Mouse (Mus musculus): ENCODE measurements at regions not wholly inside any gene's neighbourhood (a gene's known extent, or its start where the extent isn't known, plus 50 kb on each side); places are given as distances from the start of the nearest gene placed in this dataset.

DNA sequence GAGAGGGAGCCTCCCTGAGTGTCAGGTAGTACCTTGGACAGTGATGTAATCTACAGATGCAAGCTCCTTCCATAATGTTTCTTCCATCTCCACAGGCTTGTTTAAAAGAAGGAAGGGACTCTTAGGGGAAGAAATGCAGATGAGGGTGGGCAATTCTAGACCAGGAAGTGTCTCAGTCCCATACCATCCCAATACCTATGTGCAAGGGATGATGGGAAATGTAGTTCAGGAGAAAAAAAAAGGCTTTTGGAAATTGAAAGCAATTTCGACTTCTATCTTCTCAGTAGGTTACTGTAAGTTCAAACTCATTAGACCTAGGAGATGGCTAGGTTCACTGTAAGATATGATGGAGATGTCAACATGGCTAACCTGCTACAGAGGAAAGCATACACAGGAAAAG lies 68.3 kb downstream of the Cd83 start:
- no peak for DNase-seq

- DNase-seq: no peak
Measured at GRCm38 (mm10) chr13:43854973-43855372, 70.4 kb downstream of the Cd83 start.

DNA sequence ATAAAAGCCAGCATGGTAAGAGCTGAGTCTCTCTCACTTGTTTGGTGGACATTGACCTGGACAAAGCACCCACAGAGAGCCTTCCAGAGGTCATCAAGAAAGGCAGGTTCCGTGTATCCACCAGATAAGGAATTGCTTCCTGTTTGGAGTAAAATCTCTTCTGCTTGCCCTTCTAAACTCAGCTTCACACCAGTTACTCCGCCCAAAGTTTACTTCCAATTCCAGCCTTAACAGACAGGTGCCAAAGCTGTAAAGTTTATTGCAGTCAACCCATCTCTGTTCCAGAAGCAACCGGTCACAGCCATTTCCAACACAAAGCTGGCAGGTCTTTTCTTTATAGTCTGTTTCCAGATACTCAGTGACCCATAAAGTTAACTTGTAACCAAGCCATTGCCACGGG lies 76.4 kb downstream of the Cd83 start:
- no peak for DNase-seq

DNA sequence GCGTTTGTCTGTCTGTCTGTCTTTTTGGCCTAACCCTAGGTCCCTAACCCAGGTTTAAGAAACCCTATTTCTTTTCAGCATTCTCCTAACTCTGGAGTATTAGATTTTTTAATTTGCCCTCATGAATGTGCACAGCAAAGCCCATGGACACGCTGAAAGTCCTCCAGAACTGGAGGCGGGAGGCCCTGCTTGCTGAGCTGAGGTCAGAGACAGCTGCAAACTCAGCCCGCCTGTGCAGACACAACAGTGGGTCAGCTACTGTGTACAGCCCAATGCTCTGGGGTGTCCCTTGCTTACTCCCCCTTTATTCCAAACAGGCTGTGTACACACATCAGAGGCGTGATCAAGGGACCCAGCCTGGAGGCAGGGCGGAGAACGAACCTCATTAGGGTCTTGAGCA lies 76.8 kb downstream of the Cd83 start:
- DNase-seq: no peak

DNA sequence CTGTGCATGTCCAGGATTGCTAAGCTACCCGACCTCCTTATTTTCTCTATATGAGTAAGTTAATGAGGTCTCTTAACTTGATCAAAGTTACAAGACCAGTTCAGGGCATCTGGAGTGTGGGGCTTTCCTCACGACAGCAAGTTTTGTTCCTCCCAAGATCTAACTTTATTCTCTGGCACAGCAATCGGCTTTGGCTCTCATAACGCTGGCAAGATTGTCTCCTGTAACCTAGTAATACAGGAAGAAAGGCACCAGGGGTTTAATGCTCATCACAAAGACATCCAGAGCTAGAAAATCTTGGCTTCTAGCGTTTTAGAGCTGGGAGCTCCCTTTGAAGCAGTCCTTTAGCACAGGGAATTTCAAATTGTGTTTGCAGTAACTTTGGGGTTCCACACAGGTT lies 77.5 kb downstream of the Cd83 start:
- no peak for DNase-seq

GRCm38 (mm10) chr13:43862586-43862985 lies 78.0 kb downstream of the Cd83 start:
- no peak for DNase-seq

DNA sequence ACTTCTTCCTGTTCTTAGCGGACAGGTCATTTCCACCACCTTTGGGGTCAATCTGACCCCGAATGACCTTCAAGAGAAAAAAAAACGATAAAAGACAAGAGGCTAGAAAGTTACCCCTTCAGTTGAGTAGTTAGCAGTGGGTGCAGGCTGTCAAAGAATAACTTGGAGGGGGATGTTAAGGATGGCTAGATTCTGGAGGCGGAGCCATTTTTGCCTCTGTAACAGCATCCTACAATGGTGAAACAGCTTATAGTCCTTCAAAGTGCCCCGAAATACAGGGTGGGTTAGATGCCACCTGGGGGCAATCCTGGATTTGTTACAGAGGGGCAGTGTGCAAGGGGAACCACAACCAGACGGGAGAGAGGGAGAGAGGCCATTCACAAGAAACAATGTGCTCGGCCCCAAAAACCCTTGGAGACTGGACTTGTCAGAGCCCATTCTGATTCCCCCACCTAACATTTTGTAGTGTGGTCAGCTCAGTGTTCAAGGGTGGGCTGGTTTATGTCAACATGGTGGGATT lies 79.1 kb downstream of the Cd83 start:
- no peak for DNase-seq

DNA sequence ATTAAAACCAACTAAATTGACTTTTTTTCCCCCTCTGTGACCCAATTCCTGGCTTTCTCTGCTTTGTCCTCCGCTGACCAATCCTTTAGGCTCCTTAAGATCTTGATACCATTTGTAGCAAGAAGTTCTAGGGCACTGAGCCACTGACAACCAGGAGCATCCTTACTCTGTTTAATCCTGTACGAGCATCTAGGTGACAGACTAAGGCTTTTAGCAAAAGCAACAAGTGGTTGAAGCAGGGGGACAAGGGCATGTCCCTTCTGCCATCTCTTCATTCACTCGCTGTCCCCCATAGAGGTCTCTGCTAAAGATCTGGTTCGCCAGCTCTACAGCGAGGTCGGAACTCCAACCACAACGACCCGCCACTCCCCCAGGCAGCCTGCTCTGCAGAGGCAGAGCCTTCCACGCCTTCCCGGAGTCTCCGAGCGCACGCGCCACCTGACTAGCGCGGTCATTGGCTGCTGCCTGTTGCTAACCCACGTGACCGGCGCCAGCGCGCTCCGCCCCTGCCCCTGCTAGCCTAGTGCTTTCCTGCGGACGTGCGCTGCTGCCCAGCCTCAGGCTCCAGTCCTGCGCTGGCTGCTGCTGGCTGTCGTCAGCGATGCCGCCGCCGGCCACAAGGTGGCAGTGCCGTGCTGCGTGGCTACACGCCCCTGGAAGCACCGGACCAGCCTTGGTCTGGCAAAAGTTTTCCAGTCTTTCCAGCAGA lies 79.7 kb downstream of the Cd83 start:
- peak; percentile 100 for DNase-seq

DNA sequence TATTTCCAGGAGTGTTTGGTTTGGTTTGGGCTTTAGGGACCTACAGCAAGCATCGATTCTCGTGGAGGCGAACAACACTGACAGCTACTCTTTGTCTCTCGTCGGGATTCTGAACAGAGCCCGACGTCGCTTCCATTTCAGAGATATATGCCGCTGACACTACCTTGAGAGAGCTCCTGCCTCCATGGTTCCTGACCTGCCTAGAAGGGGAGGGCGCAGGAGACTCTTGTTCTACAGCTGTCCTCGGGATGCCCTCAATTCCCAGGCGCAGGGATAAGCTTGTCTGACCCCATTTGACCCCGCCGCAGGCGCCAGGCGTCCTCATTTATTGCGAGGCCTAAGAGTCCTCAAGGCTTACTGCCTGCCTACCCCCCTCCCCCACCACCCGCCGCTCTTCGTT lies 80.5 kb downstream of the Cd83 start:
- DNase-seq: peak; percentile 50

- no peak for DNase-seq
Measured at GRCm38 (mm10) chr13:43875895-43876294, 91.3 kb downstream of the Cd83 start.

- no peak for DNase-seq
Measured at GRCm38 (mm10) chr13:43887284-43887683, 102.7 kb downstream of the Cd83 start.

DNA sequence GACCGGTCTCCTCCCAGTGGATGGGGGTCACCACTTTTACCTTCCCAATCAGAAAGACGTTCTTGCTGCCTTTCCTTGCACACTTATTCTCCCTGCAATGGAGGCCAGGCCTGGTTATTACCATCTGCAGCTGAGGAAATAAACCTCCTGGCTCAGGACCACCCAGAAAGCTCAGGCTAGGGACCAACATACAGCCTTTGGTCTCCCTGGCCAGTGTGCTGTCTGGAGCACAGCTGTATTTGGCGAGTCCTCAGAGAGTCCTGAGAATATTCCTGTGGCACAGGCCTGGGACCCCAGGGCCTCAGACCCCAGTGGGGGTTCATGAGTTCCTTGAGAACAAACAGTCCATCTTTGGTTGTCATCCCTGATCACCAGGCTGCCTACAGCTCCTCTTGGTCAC lies 107.4 kb downstream of the Cd83 start:
- DNase-seq: no peak

GRCm38 (mm10) chr13:43895990-43896389 lies 111.4 kb downstream of the Cd83 start:
- DNase-seq: no peak

- DNase-seq: no peak
Measured at GRCm38 (mm10) chr13:43897046-43897445, 112.5 kb downstream of the Cd83 start.

DNA sequence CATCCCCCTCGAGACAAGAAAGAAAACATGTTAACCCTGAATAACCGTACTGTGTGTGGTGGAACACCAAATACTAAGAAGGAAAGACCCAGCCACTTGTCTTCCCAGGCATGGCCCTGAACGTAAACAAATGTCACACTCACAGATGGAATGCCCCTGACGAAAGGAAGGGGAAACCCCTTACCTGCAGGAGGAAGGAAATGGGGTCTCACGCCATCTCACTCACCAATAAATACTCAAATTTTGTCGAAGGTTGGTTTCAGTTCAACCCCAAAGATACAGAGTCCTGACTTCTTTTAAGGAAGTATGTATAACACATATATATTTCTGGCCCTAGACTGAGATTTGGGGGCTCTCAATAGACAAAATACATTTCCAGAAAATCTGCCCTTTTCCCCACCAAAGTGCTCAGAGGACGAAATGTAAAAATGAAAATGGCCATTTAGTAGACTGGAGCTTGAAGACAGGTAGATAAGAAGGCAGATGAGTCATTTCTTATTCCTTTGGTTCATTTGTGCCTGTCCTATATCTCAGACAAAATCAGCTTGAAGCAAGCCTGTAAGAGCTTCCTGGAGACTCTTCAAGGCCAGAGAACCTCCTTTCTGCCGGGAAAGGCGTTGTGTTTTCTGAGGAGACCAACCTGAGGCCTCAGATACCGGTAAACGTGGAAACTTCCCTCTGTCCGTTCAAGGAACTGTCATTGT lies 114.1 kb downstream of the Cd83 start:
- no peak for DNase-seq

DNA sequence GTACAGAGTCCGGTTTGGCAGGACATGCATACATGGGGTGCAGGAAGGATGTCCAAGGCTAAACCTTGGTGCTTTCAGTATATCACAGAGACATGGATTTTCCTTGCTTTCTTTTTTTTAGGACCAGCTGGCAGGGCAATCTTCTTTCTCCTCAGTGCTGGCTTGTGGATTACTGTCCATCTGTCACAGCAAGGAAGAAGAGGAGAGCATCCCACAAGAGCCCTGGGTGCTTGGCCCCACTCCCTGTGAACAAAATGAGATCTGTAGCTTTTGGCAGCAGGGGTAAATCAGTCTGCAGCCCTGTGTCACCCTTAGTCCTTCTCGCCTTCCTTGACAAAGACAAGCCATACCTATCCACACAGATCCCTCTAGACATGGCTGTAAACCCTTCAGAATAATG lies 115.5 kb downstream of the Cd83 start:
- no peak for DNase-seq

DNA sequence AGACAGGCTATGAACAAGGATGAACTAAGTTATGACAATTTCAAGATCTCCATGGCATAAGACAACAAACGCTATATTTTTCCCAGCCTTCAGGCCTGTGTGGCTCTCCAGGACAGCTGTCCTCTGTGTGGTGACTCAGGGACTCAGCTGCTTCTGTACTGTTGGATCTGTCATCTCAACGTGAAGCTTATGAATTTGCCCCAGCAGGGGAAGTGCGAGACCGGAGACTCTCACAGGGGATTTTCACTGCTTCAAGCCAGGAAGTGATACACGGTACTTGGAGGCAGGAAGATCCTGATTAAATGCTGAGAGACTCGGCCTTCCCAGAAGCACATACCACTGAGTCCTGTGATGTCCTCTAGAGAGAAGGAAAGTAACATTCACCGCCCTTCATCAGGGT lies 116.2 kb downstream of the Cd83 start:
- DNase-seq: no peak

DNA sequence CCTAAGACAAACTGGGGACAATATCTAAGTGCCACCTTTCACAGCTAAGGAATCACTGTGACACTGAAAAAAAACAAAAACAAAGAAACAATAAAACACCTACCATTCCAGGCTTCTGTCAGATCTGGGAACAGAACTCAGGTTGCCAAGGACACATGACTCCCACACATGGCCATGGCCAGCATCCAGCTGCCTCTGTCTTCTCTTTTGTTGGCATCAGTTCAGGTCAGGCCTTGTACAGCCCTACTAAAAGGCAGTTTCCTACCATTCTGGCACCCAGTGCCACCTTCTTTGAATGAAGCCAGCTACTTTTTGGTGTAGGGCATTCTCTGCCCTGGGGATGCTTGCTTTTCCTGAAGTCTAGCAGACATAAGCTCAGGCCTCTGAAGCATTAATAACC lies 118.8 kb downstream of the Cd83 start:
- DNase-seq: peak; percentile 83

GRCm38 (mm10) chr13:43904291-43904690 lies 119.7 kb downstream of the Cd83 start:
- no peak for DNase-seq

GRCm38 (mm10) chr13:43906241-43906640 lies 121.7 kb downstream of the Cd83 start:
- DNase-seq: no peak

DNA sequence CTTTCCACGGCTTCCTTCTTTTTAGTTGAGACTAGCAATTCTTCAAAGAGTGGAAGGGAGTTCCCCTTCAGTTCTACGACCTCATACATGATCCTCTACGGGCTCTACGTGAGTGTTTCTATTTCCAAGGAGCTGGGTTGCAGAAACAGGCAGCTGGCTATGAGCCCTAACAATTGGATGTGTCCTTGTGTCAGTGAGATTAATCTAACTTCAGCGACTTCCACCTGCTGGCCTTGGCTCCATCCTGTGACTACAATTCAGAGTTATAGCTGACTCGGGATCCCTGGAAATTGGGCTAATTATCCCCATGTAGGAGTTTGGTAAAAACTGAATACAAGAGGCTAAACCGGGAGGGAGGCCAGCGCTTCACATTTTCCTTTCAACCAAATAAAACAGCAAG lies 122.8 kb downstream of the Cd83 start:
- DNase-seq: peak; percentile 31

DNA sequence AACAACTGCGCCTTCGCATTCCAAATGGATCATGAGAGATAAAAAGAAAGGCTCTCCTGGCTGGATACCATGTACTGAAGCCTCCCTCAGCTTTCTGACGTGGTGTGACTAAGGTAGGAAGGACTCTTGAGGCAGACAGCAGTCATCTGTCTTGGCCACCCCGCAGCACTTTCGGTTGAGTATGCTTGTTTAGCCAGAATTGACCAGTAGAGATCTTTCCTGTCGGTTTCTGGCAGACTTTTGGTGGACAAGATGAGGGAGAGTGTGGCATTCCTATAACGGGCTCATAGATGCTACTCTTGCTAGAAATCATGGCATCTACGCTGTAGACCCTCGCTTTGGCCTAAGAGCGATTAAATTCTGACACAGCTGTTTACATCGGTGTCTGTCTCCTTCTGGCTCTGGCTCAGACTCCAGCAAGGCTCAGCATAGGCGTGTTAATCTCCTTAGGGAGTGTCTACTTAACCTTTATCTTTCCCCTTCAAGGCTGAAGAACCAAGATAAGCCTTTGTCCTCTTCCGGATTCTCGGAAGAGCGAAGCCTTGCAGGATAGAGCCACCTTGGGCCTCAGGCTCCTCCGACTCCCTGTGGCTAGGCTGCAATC lies 123.6 kb downstream of the Cd83 start:
- no peak for DNase-seq

GRCm38 (mm10) chr13:43909933-43910332 lies 125.4 kb downstream of the Cd83 start:
- no peak for DNase-seq

- DNase-seq: peak; percentile 20
Measured at GRCm38 (mm10) chr13:43913476-43913875, 128.9 kb downstream of the Cd83 start.

All from adrenal gland, postnatal 10 days (tissue).